Mouse (Mus musculus): ENCODE results near the gene Ankrd10. TPM values are rescaled to one million over a fixed set of nuclear protein-coding genes. Genes with fewer than 3 reads are reported as not detected.

Ankrd10 gene
- polyA plus RNA-seq, 1 experiment from 2014 or later, result 80.2 TPM

DNA sequence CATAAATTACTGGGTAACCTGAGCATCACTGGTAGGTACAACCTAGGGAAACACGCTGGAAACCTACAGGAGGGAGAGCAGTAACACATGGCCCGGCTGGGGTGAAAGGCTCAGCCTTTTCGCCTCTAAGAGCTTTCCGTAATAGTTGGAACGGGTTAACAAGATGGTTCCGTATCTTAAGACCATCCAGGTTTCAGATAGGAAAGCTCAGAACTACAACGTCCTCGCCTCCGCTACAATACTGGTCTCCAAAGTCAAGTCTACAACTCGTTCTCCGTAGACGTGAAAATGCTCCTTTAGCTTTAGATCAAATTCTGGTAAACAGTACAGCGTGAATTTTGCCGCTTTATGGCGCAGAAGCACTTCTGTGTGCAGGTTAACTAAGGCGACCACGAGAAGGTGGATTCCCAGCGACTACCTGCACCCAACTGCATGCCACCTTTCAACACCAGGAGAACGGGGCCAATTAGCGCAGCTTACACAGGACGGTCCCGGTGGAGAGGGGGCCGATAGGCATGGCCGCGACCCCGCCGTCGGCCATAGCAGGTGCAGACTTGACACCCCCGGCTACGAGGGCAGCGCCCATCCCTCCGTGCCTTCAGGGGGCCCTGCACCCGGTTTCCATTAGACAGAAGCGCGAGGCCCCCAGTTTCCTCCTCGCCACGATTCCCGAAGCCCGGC lies 1.1 kb downstream of the Ankrd10 start:
- Histone ChIP-seq H3K4me3 (replicated peaks) (peak overlapping the region; percentile 99), H3K9me3 (replicated peaks) (no peaks in the 10 kb centered on the region), H3K27ac (replicated peaks) (peak overlapping the region; percentile 99), H3K36me3 (peaks cover 18% of the 10 kb centered on the region), H3K9ac (peak overlapping the region; percentile 93), H3K4me2 (replicated peaks) (peak overlapping the region; percentile 87), H3K27me3 (no peaks in the 10 kb centered on the region), H3K4me1 (peaks cover 34% of the 10 kb centered on the region)
- WGBS, result under 1% methylated on average over 39 of the region's 39 CpGs
- no peak for ATAC-seq (ENCODE audit: insufficient number of reproducible peaks, low FRiP score, low TSS enrichment, low read depth)

GRCm38 (mm10) chr8:11633414-11633813 lies 2.1 kb downstream of the Ankrd10 start:
- H3K4me3 ChIP-seq (replicated peaks), result peak overlapping the region; percentile 99
- H3K9me3 ChIP-seq (replicated peaks), result no peaks in the 10 kb centered on the region
- peak overlapping the region; percentile 87 for H3K4me2 ChIP-seq (replicated peaks)
- peaks cover 41% of the 10 kb centered on the region for H3K4me1 ChIP-seq
- H3K27ac ChIP-seq (replicated peaks), result 0 out of 2 replicates have a peak overlapping the region, but pooled peaks have one; percentile 19
- ATAC-seq (ENCODE audit: insufficient number of reproducible peaks, low FRiP score, low TSS enrichment, low read depth), result no peak
- no peaks in the 10 kb centered on the region for H3K27me3 ChIP-seq
- no peak overlapping the region for H3K9ac ChIP-seq
- H3K36me3 ChIP-seq, result peaks cover 23% of the 10 kb centered on the region
- WGBS, result 50% methylated on average over 7 of the region's 7 CpGs

DNA sequence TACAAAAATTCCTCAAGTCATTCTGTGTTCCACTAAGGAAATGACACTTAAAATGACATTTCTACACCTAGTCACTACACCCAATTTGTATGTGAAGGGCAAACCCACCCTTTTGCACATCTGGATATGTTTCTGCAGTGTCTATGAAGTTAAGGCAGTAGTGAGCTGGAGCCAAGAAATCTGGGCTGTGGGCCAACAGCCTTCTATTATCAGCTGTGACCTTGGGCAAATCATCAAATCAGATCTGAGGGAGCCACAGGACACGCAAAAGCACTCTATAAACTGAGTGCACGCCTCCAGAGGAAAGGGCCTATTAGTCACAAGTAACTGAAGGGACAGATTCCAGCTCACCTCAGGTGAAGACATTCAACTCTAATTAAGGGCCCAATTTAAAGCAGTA lies 3.2 kb downstream of the Ankrd10 start:
- H3K4me3 ChIP-seq (replicated peaks), result no peak overlapping the region
- 4% methylated on average over 2 of the region's 2 CpGs for WGBS
- peaks cover 31% of the 10 kb centered on the region for H3K36me3 ChIP-seq
- H3K4me2 ChIP-seq (replicated peaks), result no peak overlapping the region
- no peak overlapping the region for H3K9ac ChIP-seq
- no peak for ATAC-seq (ENCODE audit: insufficient number of reproducible peaks, low FRiP score, low TSS enrichment, low read depth)
- no peaks in the 10 kb centered on the region for H3K9me3 ChIP-seq (replicated peaks)
- peaks cover 48% of the 10 kb centered on the region for H3K4me1 ChIP-seq
- no peaks in the 10 kb centered on the region for H3K27me3 ChIP-seq
- no peak overlapping the region for H3K27ac ChIP-seq (replicated peaks)

GRCm38 (mm10) chr8:11629206-11629605 lies 6.4 kb downstream of the Ankrd10 start:
- Histone ChIP-seq H3K4me3 (replicated peaks) (no peak overlapping the region), H3K4me2 (replicated peaks) (no peak overlapping the region), H3K9me3 (replicated peaks) (no peaks in the 10 kb centered on the region), H3K27ac (replicated peaks) (peak overlapping the region; percentile 29; the same call in 1 of the 2 replicates), H3K36me3 (peaks cover 49% of the 10 kb centered on the region), H3K9ac (no peak overlapping the region), H3K4me1 (peaks cover 38% of the 10 kb centered on the region), H3K27me3 (no peaks in the 10 kb centered on the region)
- 80% methylated on average over 5 of the region's 5 CpGs for WGBS
- no peak for ATAC-seq (ENCODE audit: insufficient number of reproducible peaks, low FRiP score, low TSS enrichment, low read depth)

- Histone ChIP-seq H3K27ac (replicated peaks) (peak overlapping the region; percentile 29; the same call in 1 of the 2 replicates), H3K9me3 (replicated peaks) (no peaks in the 10 kb centered on the region), H3K36me3 (peaks cover 49% of the 10 kb centered on the region), H3K27me3 (no peaks in the 10 kb centered on the region), H3K4me1 (peaks cover 32% of the 10 kb centered on the region), H3K4me3 (replicated peaks) (no peak overlapping the region), H3K4me2 (replicated peaks) (no peak overlapping the region), H3K9ac (no peak overlapping the region)
- 45% methylated on average over 7 of the region's 7 CpGs for WGBS
- ATAC-seq (ENCODE audit: insufficient number of reproducible peaks, low FRiP score, low TSS enrichment, low read depth), result peak; percentile 61; the same call in 1 of the 2 replicates
Observed at GRCm38 (mm10) chr8:11628506-11629132, 6.9 kb downstream of the Ankrd10 start.

GRCm38 (mm10) chr8:11627717-11628116 lies 7.8 kb downstream of the Ankrd10 start:
- Histone ChIP-seq H3K9me3 (replicated peaks) (no peaks in the 10 kb centered on the region), H3K27ac (replicated peaks) (no peak overlapping the region), H3K9ac (no peak overlapping the region), H3K4me2 (replicated peaks) (no peak overlapping the region), H3K27me3 (no peaks in the 10 kb centered on the region), H3K4me1 (peaks cover 23% of the 10 kb centered on the region), H3K4me3 (replicated peaks) (no peak overlapping the region), H3K36me3 (peaks cover 52% of the 10 kb centered on the region)
- ATAC-seq (ENCODE audit: insufficient number of reproducible peaks, low FRiP score, low TSS enrichment, low read depth), result no peak
- 85% methylated on average over 9 of the region's 9 CpGs for WGBS

DNA sequence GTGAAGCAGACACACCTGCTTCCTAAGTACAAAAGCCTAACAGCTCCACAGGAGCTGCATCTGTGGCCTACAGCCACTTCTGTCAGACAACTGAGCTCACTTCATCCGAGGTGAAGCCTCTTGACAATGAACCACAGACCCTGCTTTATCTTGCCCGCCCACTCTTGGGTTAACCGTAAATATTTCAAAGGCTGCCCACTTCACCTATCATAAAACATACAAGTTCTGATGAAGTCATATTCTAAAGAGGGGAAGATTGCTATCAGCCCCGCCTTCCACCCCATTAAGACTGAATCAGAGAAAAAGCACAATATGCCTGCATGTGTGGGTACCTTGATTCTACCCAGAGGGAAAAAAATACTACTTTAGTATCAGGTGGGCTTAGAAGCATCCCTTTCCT lies 10.5 kb downstream of the Ankrd10 start:
- Histone ChIP-seq H3K4me2 (replicated peaks) (no peak overlapping the region), H3K9me3 (replicated peaks) (no peaks in the 10 kb centered on the region), H3K27me3 (no peaks in the 10 kb centered on the region), H3K27ac (replicated peaks) (no peak overlapping the region), H3K9ac (no peak overlapping the region), H3K4me1 (peaks cover 15% of the 10 kb centered on the region), H3K36me3 (peaks cover 43% of the 10 kb centered on the region), H3K4me3 (replicated peaks) (no peak overlapping the region)
- WGBS, result 75% methylated on average over 4 of the region's 4 CpGs
- no peak for ATAC-seq (ENCODE audit: insufficient number of reproducible peaks, low FRiP score, low TSS enrichment, low read depth)

- Histone ChIP-seq H3K27me3 (no peaks in the 10 kb centered on the region), H3K27ac (replicated peaks) (no peak overlapping the region), H3K9ac (no peak overlapping the region), H3K4me3 (replicated peaks) (no peak overlapping the region), H3K9me3 (replicated peaks) (no peaks in the 10 kb centered on the region), H3K4me1 (no peaks in the 10 kb centered on the region), H3K4me2 (replicated peaks) (no peak overlapping the region), H3K36me3 (peaks cover 60% of the 10 kb centered on the region)
- ATAC-seq (ENCODE audit: insufficient number of reproducible peaks, low FRiP score, low TSS enrichment, low read depth), result no peak
- WGBS, result 87% methylated on average over 3 of the region's 3 CpGs
Observed at GRCm38 (mm10) chr8:11619091-11619490, 16.5 kb downstream of the Ankrd10 start.

GRCm38 (mm10) chr8:11618063-11618462 lies 17.5 kb downstream of the Ankrd10 start:
- Histone ChIP-seq H3K4me3 (replicated peaks) (no peak overlapping the region), H3K4me2 (replicated peaks) (no peak overlapping the region), H3K27ac (replicated peaks) (no peak overlapping the region), H3K36me3 (peaks cover 66% of the 10 kb centered on the region), H3K4me1 (no peaks in the 10 kb centered on the region), H3K27me3 (no peaks in the 10 kb centered on the region), H3K9ac (no peak overlapping the region), H3K9me3 (replicated peaks) (no peaks in the 10 kb centered on the region)
- ATAC-seq (ENCODE audit: insufficient number of reproducible peaks, low FRiP score, low TSS enrichment, low read depth), result no peak
- 72% methylated on average over 2 of the region's 2 CpGs for WGBS

- Histone ChIP-seq H3K36me3 (peaks cover 79% of the 10 kb centered on the region), H3K9me3 (replicated peaks) (no peaks in the 10 kb centered on the region), H3K27ac (replicated peaks) (no peak overlapping the region), H3K4me2 (replicated peaks) (no peak overlapping the region), H3K27me3 (no peaks in the 10 kb centered on the region), H3K9ac (no peak overlapping the region), H3K4me1 (no peaks in the 10 kb centered on the region), H3K4me3 (replicated peaks) (no peak overlapping the region)
- 5% methylated on average over 1 of the region's 1 CpGs for WGBS
- no peak for ATAC-seq (ENCODE audit: insufficient number of reproducible peaks, low FRiP score, low TSS enrichment, low read depth)
Observed at GRCm38 (mm10) chr8:11616294-11616693, 19.3 kb downstream of the Ankrd10 start.

DNA sequence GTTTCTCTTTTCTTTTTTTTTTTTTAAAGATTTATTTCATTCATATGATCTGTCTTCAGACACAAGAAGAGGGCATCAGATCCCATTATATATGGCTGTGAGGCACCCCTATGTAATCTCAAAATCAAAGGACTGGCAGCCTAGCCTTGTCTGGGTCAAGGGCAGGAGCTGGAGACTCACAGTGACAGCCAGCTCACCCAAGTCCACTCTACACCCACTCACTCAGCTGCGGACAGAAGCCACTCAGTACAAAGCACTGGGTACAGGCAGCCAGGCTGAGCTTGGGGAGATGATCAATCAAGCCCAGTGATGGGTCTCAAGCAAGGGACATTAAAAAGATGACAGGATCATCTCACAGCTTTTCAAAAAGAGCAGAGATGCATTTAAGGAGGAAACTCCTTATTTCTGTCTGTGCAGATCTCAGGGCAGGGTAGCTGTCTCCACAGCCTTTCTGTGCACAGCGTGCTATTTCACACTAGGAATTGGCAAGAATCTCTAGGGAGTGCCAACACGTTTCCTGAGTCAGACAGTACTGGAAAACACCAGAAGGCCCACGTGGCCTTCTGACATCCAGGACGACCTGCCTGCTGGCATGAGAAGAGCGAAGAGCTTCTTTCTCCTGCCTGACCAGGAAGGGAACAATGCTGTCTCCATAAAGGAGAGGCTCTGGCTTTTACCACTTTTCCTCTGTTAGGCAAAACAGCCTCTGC lies 21.3 kb downstream of the Ankrd10 start:
- WGBS, result 89% methylated on average over 6 of the region's 6 CpGs
- Histone ChIP-seq H3K27me3 (no peaks in the 10 kb centered on the region), H3K4me3 (replicated peaks) (no peak overlapping the region), H3K9me3 (replicated peaks) (no peaks in the 10 kb centered on the region), H3K27ac (replicated peaks) (no peak overlapping the region), H3K4me2 (replicated peaks) (no peak overlapping the region), H3K9ac (no peak overlapping the region), H3K36me3 (peaks cover 82% of the 10 kb centered on the region), H3K4me1 (no peaks in the 10 kb centered on the region)
- no peak for ATAC-seq (ENCODE audit: insufficient number of reproducible peaks, low FRiP score, low TSS enrichment, low read depth)

All from embryonic facial prominence, embryonic 15.5 days (tissue).